In the genomic region with DNA sequence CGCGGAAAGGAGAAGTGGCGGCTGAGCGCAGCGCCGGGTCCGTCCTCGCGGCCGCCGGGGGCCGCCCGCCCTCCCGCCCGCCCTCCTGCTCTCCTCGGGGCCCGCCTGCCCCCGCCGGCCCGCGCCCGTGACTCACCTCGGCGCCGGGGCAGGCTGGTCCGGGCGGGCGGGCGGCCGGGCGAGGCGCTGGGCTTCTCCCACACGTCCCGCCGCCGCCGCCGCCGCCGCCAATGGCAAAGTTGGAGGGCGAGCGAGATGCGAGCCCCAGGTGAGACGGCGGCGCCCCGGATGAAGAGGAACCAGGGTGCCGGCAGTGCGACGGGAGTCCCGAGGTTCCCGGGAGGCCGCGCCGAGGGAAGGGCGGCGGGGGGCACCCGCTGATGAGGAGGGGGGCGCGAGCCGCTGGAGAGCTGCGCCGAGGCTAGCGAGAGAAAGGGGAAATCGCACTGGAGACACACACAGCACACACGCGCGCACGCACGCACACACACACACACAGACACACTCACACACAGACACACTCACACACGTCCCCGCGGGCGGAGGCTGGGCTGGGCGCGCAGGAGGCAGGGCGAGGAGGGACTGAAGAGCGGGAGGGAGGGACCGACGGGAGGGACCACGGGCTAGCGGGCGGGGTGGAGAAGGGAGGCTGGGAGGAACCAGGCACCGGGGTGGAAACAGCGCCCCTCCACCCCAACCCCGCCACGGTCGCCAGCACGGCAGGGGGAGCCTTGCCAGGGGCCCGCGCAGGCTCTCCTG, we compare ENCODE assay signal across 8 mouse cellular contexts. TPM values are rescaled to one million over a fixed set of nuclear protein-coding genes. Genes with fewer than 3 reads are reported as not detected.
DNase-seq lines count a peak whose midpoint lies in the region; ATAC-seq and TF ChIP-seq lines count a peak whose summit lies in the region.

No protein-coding gene starts in this region.

- H3K4me3 ChIP-seq in neural tube, embryonic 11.5 days (ENCODE audit: low read depth, low read length): peak overlapping the region; percentile 33
- H3K4me3 ChIP-seq in intestine, postnatal 0 days (ENCODE audit: low read depth, low read length): peak overlapping the region; percentile 60
- H3K4me3 ChIP-seq in liver, embryonic 16.5 days (ENCODE audit: low read depth, low read length): peak overlapping the region; percentile 70
- peak overlapping the region; percentile 41 for H3K4me3 ChIP-seq in neural tube, embryonic 13.5 days

- peak overlapping the region; percentile 36 for H3K4me2 ChIP-seq in neural tube, embryonic 11.5 days (ENCODE audit: low read depth)
- H3K4me2 ChIP-seq in intestine, postnatal 0 days (replicated peaks; ENCODE audit: low read depth): peak overlapping the region; percentile 70
- peak overlapping the region; percentile 61 for H3K4me2 ChIP-seq in liver, embryonic 16.5 days (ENCODE audit: low read depth, low read length)
- peak overlapping the region; percentile 49 for H3K4me2 ChIP-seq in neural tube, embryonic 13.5 days

- no peak overlapping the region for H3K9ac ChIP-seq in neural tube, embryonic 11.5 days (ENCODE audit: low read length)
- H3K9ac ChIP-seq in intestine, postnatal 0 days (ENCODE audit: low read depth, low read length): peak overlapping the region; percentile 79
- peak overlapping the region; percentile 70 for H3K9ac ChIP-seq in liver, embryonic 16.5 days (ENCODE audit: low read depth, low read length)
- H3K9ac ChIP-seq in neural tube, embryonic 13.5 days: peak overlapping the region; percentile 49; the same call in 1 of the 2 replicates

- H3K36me3 ChIP-seq in neural tube, embryonic 11.5 days (ENCODE audit: control insufficient read depth, insufficient read depth, low read length): no peaks in the 10 kb centered on the region
- H3K36me3 ChIP-seq in intestine, postnatal 0 days (ENCODE audit: control insufficient read depth, insufficient read depth): no peaks in the 10 kb centered on the region
- no peaks in the 10 kb centered on the region for H3K36me3 ChIP-seq in liver, embryonic 16.5 days (ENCODE audit: control insufficient read depth, insufficient read depth)
- no peaks in the 10 kb centered on the region for H3K36me3 ChIP-seq in neural tube, embryonic 13.5 days

- ATAC-seq in neural tube, embryonic 11.5 days (ENCODE audit: insufficient read depth, low FRiP score, low TSS enrichment): 0 out of 2 replicates have a peak, but pooled peaks have one; percentile 53
- peak; percentile 87 for ATAC-seq in intestine, postnatal 0 days
- peak; percentile 87 for ATAC-seq in liver, embryonic 16.5 days (ENCODE audit: low read depth)
- peak; percentile 67 for ATAC-seq in neural tube, embryonic 13.5 days (ENCODE audit: low read depth)

- DNase-seq in neural tube, embryonic 11.5 days (ENCODE audit: low spot score): peak; percentile 39
- DNase-seq in neural tube, embryonic 10.5 days (ENCODE audit: extremely low spot score, low spot score): no peak
- peak; percentile 9 for DNase-seq in embryo, embryonic 11.5 days (ENCODE audit: low read depth, low spot score)
- DNase-seq in heart, adult 18-20 months: peak; percentile 78 to 90
- peak; percentile 80 for DNase-seq in thymus, postnatal 0 days (ENCODE audit: low spot score)

- TF ChIP-seq CTCF in intestine, postnatal 0 days (IDR thresholded peaks at IDR 0.05; ENCODE audit: low read depth): peak; percentile 45

- H3K9me3 ChIP-seq in neural tube, embryonic 11.5 days (ENCODE audit: control insufficient read depth, low read length): no peaks in the 10 kb centered on the region
- H3K9me3 ChIP-seq in intestine, postnatal 0 days (ENCODE audit: control insufficient read depth): no peaks in the 10 kb centered on the region
- no peaks in the 10 kb centered on the region for H3K9me3 ChIP-seq in liver, embryonic 16.5 days (replicated peaks; ENCODE audit: control insufficient read depth, low read length)
- no peaks in the 10 kb centered on the region for H3K9me3 ChIP-seq in neural tube, embryonic 13.5 days

- no peak overlapping the region for H3K27ac ChIP-seq in neural tube, embryonic 11.5 days (ENCODE audit: low read depth, low read length)
- H3K27ac ChIP-seq in intestine, postnatal 0 days (ENCODE audit: low read depth, low read length): peak overlapping the region; percentile 91
- H3K27ac ChIP-seq in liver, embryonic 16.5 days (ENCODE audit: low read length): peak overlapping the region; percentile 55
- H3K27ac ChIP-seq in neural tube, embryonic 13.5 days (replicated peaks): no peak overlapping the region

- H3K4me1 ChIP-seq in neural tube, embryonic 11.5 days (ENCODE audit: control insufficient read depth, insufficient read depth, low read length): no peaks in the 10 kb centered on the region
- H3K4me1 ChIP-seq in intestine, postnatal 0 days (replicated peaks; ENCODE audit: control insufficient read depth, insufficient read depth, low read length): no peaks in the 10 kb centered on the region
- peaks cover 9% of the 10 kb centered on the region for H3K4me1 ChIP-seq in liver, embryonic 16.5 days (ENCODE audit: control insufficient read depth, low read depth, low read length)
- H3K4me1 ChIP-seq in neural tube, embryonic 13.5 days (replicated peaks): no peaks in the 10 kb centered on the region

- 14% methylated on average over 40 of the region's 91 CpGs for WGBS in neural tube, embryonic 11.5 days
- 19% methylated on average over 29 of the region's 91 CpGs for WGBS in intestine, postnatal 0 days
- 14% methylated on average over 43 of the region's 91 CpGs for WGBS in liver, embryonic 16.5 days (ENCODE audit: insufficient replicate concordance)
- WGBS in neural tube, embryonic 13.5 days: 21% methylated on average over 41 of the region's 91 CpGs

- H3K27me3 ChIP-seq in neural tube, embryonic 11.5 days (ENCODE audit: control insufficient read depth, insufficient read depth, low read length): peaks cover 16% of the 10 kb centered on the region
- H3K27me3 ChIP-seq in intestine, postnatal 0 days (replicated peaks; ENCODE audit: control insufficient read depth, insufficient read depth, low read length): no peaks in the 10 kb centered on the region
- peaks cover 3% of the 10 kb centered on the region for H3K27me3 ChIP-seq in liver, embryonic 16.5 days (ENCODE audit: control insufficient read depth, insufficient read depth, low read depth, low read length)
- peaks cover 46% of the 10 kb centered on the region for H3K27me3 ChIP-seq in neural tube, embryonic 13.5 days

RNA-seq across cellular contexts. Expression of a gene that starts 9.0 kb away (rescaled TPM):
- polyA plus RNA-seq in neural tube, embryonic 11.5 days (2014; fragmentation: Nextera tagmentation; extraction: Ambion mirVana): 1.9 and 2.3 TPM in 2 replicates
- total RNA-seq in heart, adult 18-20 months (2021): 1 to 10 TPM; 5.8 to 6.5 TPM
- polyA plus RNA-seq in intestine, postnatal 0 days (2015; fragmentation: Nextera tagmentation; extraction: Ambion mirVana): 10.6 and 11.1 TPM in 2 replicates
- 1.9 and 2.8 TPM in 2 replicates for polyA plus RNA-seq in liver, embryonic 16.5 days (2015; fragmentation: Nextera tagmentation; extraction: Ambion mirVana)
- 0.85 and 0.92 TPM in 2 replicates for polyA plus RNA-seq in neural tube, embryonic 13.5 days (2015; fragmentation: Nextera tagmentation; extraction: Ambion mirVana)
- 9.9 TPM in 2 replicates for polyA plus RNA-seq in thymus, postnatal 0 days (2015; fragmentation: Nextera tagmentation; extraction: Ambion mirVana)

RNA-seq across cellular contexts. Expression of a gene that starts 59.4 kb away (rescaled TPM):
- polyA plus RNA-seq in neural tube, embryonic 11.5 days (2014; fragmentation: Nextera tagmentation; extraction: Ambion mirVana): 72.3 and 83.0 TPM in 2 replicates
- 100 to 1,000 TPM; 105 to 111 TPM for total RNA-seq in heart, adult 18-20 months (2021)
- 67.2 and 68.9 TPM in 2 replicates for polyA plus RNA-seq in intestine, postnatal 0 days (2015; fragmentation: Nextera tagmentation; extraction: Ambion mirVana)
- polyA plus RNA-seq in liver, embryonic 16.5 days (2015; fragmentation: Nextera tagmentation; extraction: Ambion mirVana): 62.8 and 63.9 TPM in 2 replicates
- polyA plus RNA-seq in neural tube, embryonic 13.5 days (2015; fragmentation: Nextera tagmentation; extraction: Ambion mirVana): 44.1 and 51.9 TPM in 2 replicates
- polyA plus RNA-seq in thymus, postnatal 0 days (2015; fragmentation: Nextera tagmentation; extraction: Ambion mirVana): 53.4 and 53.8 TPM in 2 replicates

Comparison
In these comparisons a context has a peak if more than half of its experiments do, and no peak if none do; other contexts are left out.
1. H3K27ac ChIP-seq: peak in intestine, postnatal 0 days (single experiment) and liver, embryonic 16.5 days (single experiment); none in neural tube, embryonic 11.5 days (single experiment) and neural tube, embryonic 13.5 days (single experiment).
2. Peak in every context shown above with its lines, with median percentiles within 50 percentile points of each other: ATAC-seq, H3K4me2 ChIP-seq and H3K4me3 ChIP-seq.